Mouse (Mus musculus) kidney, adult 2 months (tissue): ENCODE measurements around the gene Rps16. TPM values are rescaled to one million over a fixed set of nuclear protein-coding genes. Genes with fewer than 3 reads are reported as not detected.

ENCODE experiments used
- DNase-seq: peaks from one replicate; pipeline ENCODE4 v3.0.0; 2021
- H3K27ac ChIP-seq: fragments of 200-500 bp; 2 replicates; pipeline ENCODE4 v1.5.1; 2012; ENCODE audit warnings: low read depth, low read length, control low read depth, inconsistent platforms; ENCODE audit not compliant: insufficient read depth
- H3K27me3 ChIP-seq: fragments of 200-500 bp; replicated peaks from 2 replicates; pipeline ENCODE4 v1.6.1; 2012; ENCODE audit warnings: mild to moderate bottlenecking, moderate library complexity, low read length, inconsistent platforms; ENCODE audit not compliant: control insufficient read depth, insufficient read depth
- H3K36me3 ChIP-seq: fragments of 200-500 bp; 2 replicates; pipeline ENCODE4 v1.6.1; 2012; ENCODE audit warnings: mild to moderate bottlenecking, moderate library complexity, low read length, inconsistent platforms; ENCODE audit not compliant: control insufficient read depth, insufficient read depth
- H3K4me1 ChIP-seq: fragments of 200-500 bp; 2 replicates; pipeline ENCODE4 v1.6.1; 2011; ENCODE audit warnings: low read length; ENCODE audit not compliant: control insufficient read depth, insufficient read depth
- H3K4me3 ChIP-seq: fragments of 200-500 bp; 2 replicates; pipeline ENCODE4 v1.5.1; 2011; ENCODE audit warnings: mild to moderate bottlenecking, low read depth, low read length, control low read depth; ENCODE audit not compliant: insufficient read depth
- CTCF ChIP-seq: fragments of 200-500 bp; conservative IDR thresholded peaks from 2 replicates; pipeline ENCODE4 v1.5.1; 2011; ENCODE audit warnings: low read depth, mild to moderate bottlenecking, control low read depth, low read length, moderate library complexity, mixed read lengths; ENCODE audit not compliant: insufficient read depth, insufficient read length
- POLR2A ChIP-seq: fragments of 200-500 bp; IDR thresholded peaks from one replicate; pipeline ENCODE4 v1.6.1; 2011; ENCODE audit warnings: low read depth, low read length, control low read depth
- WGBS: fragments of 180-500 bp; shearing (Covaris S2); methylation state at CpG from one replicate; pipeline ENCODE4 v1.1.7; 2018; 5-methylcytosine and 5-hydroxymethylcytosine counted together
- polyA plus RNA-seq: library from polyadenylated mRNA; depleted of rRNA; stranded (reverse); fragments of >200 nt; gene quantifications from 2 replicates; pipeline ENCODE4 v1.2.3, GENCODE M21; 2012

Gene Rps16
- polyA plus RNA-seq, 1 experiment: 951 TPM

GRCm38 (mm10) chr7:28348601-28349000 is 1.9 kb upstream of the Rps16 start:
- H3K27ac ChIP-seq: no peak overlapping the region
- TF ChIP-seq POLR2A (no peak), CTCF (peak; percentile 25)
- no peaks in the 10 kb centered on the region for H3K27me3 ChIP-seq
- peaks cover 9% of the 10 kb centered on the region for H3K4me1 ChIP-seq
- DNase-seq: no peak
- WGBS: 82% methylated on average over 7 of the region's 7 CpGs
- no peak overlapping the region for H3K4me3 ChIP-seq
- H3K36me3 ChIP-seq: no peaks in the 10 kb centered on the region

GRCm38 (mm10) chr7:28351676-28352191 is 1.3 kb downstream of the Rps16 start:
- no peak overlapping the region for H3K27ac ChIP-seq
- DNase-seq: no peak
- TF ChIP-seq POLR2A: no peak
- H3K4me3 ChIP-seq: no peak overlapping the region
- WGBS: 21% methylated on average over 4 of the region's 4 CpGs
- H3K36me3 ChIP-seq: no peaks in the 10 kb centered on the region
- no peaks in the 10 kb centered on the region for H3K27me3 ChIP-seq
- peaks cover 9% of the 10 kb centered on the region for H3K4me1 ChIP-seq

- TF ChIP-seq CTCF (peak; percentile 45; the same call in 1 of the 2 replicates), POLR2A (no peak)
- WGBS: 80% methylated on average over 2 of the region's 2 CpGs
- H3K27ac ChIP-seq: no peak overlapping the region
- no peaks in the 10 kb centered on the region for H3K36me3 ChIP-seq
- H3K4me1 ChIP-seq: peaks cover 19% of the 10 kb centered on the region
- DNase-seq: no peak
- no peak overlapping the region for H3K4me3 ChIP-seq
- H3K27me3 ChIP-seq: no peaks in the 10 kb centered on the region
Measured at GRCm38 (mm10) chr7:28353267-28353666, 2.8 kb downstream of the Rps16 start.

- Histone ChIP-seq H3K27me3 (no peaks in the 10 kb centered on the region), H3K36me3 (no peaks in the 10 kb centered on the region), H3K4me3 (no peak overlapping the region), H3K27ac (no peak overlapping the region), H3K4me1 (peaks cover 19% of the 10 kb centered on the region)
- TF ChIP-seq CTCF (no peak), POLR2A (no peak)
- 65% methylated on average over 3 of the region's 3 CpGs for WGBS
- no peak for DNase-seq
Measured at GRCm38 (mm10) chr7:28354113-28354581, 3.7 kb downstream of the Rps16 start.

GRCm38 (mm10) chr7:28354596-28354995 is 4.1 kb downstream of the Rps16 start:
- TF ChIP-seq CTCF (no peak), POLR2A (no peak)
- no peak overlapping the region for H3K27ac ChIP-seq
- no peak overlapping the region for H3K4me3 ChIP-seq
- H3K4me1 ChIP-seq: peaks cover 19% of the 10 kb centered on the region
- no peaks in the 10 kb centered on the region for H3K36me3 ChIP-seq
- 94% methylated on average over 3 of the region's 3 CpGs for WGBS
- DNase-seq: no peak
- no peaks in the 10 kb centered on the region for H3K27me3 ChIP-seq

GRCm38 (mm10) chr7:28355221-28355620 is 4.8 kb downstream of the Rps16 start:
- Histone ChIP-seq H3K27ac (no peak overlapping the region), H3K36me3 (no peaks in the 10 kb centered on the region), H3K27me3 (no peaks in the 10 kb centered on the region), H3K4me1 (peaks cover 13% of the 10 kb centered on the region), H3K4me3 (no peak overlapping the region)
- WGBS: 74% methylated on average over 3 of the region's 3 CpGs
- no peak for DNase-seq
- TF ChIP-seq POLR2A (no peak), CTCF (no peak)

GRCm38 (mm10) chr7:28356981-28357380 is 6.5 kb downstream of the Rps16 start:
- Histone ChIP-seq H3K36me3 (no peaks in the 10 kb centered on the region), H3K4me3 (no peak overlapping the region)
- 11% methylated on average over 5 of the region's 5 CpGs for WGBS

More at GRCm38 (mm10) chr7:28356981-28357380, 6.5 kb downstream of the Rps16 start:
- TF ChIP-seq POLR2A (no peak), CTCF (no peak)
- H3K27me3 ChIP-seq: no peaks in the 10 kb centered on the region
- DNase-seq: peak; percentile 78
- peaks cover 10% of the 10 kb centered on the region for H3K4me1 ChIP-seq
- H3K27ac ChIP-seq: peak overlapping the region; percentile 58
